Mouse (Mus musculus) embryonic facial prominence, embryonic 15.5 days (tissue): ENCODE results near the gene Mttp. TPM values are rescaled to one million over a fixed set of nuclear protein-coding genes. Genes with fewer than 3 reads are reported as not detected.

ENCODE experiments used
- ATAC-seq: fragments of 200-750 bp; cut with Nextera tagmentation; 2 replicates; pipeline ENCODE4 v1.8.0; 2017; ENCODE audit warnings: low read depth, moderate TSS enrichment; ENCODE audit not compliant: insufficient number of reproducible peaks, low FRiP score, low TSS enrichment
- H3K27ac ChIP-seq: fragments of 300-500 bp; sonication (generic); replicated peaks from 2 replicates; pipeline ENCODE4 v1.5.1; 2015; ENCODE audit warnings: mild to moderate bottlenecking, inconsistent platforms
- H3K27me3 ChIP-seq: fragments of 300-500 bp; sonication (generic); 2 replicates; pipeline ENCODE4 v1.6.1; 2015; ENCODE audit warnings: inconsistent platforms
- H3K36me3 ChIP-seq: fragments of 300-500 bp; sonication (generic); 2 replicates; pipeline ENCODE4 v1.6.1; 2015; ENCODE audit warnings: mild to moderate bottlenecking, inconsistent platforms
- H3K4me1 ChIP-seq: fragments of 300-500 bp; sonication (generic); 2 replicates; pipeline ENCODE4 v1.6.1; 2015; ENCODE audit warnings: inconsistent platforms
- H3K4me2 ChIP-seq: fragments of 300-500 bp; sonication (generic); replicated peaks from 2 replicates; pipeline ENCODE4 v1.6.1; 2015; ENCODE audit warnings: mild to moderate bottlenecking, inconsistent platforms
- H3K4me3 ChIP-seq: fragments of 300-500 bp; sonication (generic); replicated peaks from 2 replicates; pipeline ENCODE4 v1.5.1; 2015; ENCODE audit warnings: mild to moderate bottlenecking, inconsistent platforms
- H3K9ac ChIP-seq: fragments of 300-500 bp; sonication (generic); 2 replicates; pipeline ENCODE4 v1.6.1; 2015; ENCODE audit warnings: inconsistent platforms
- H3K9me3 ChIP-seq: fragments of 300-500 bp; sonication (generic); replicated peaks from 2 replicates; pipeline ENCODE4 v1.6.1; 2016; ENCODE audit warnings: inconsistent platforms
- WGBS: fragments of 180-500 bp; shearing (Covaris S2); methylation state at CpG from one replicate; pipeline ENCODE4 v1.1.7; 2015; 5-methylcytosine and 5-hydroxymethylcytosine counted together
- polyA plus RNA-seq: library from polyadenylated mRNA; unstranded; fragments of >200 nt; fragmentation: Nextera tagmentation; extraction: Ambion mirVana; gene quantifications from 2 replicates; pipeline ENCODE4 v1.2.1, GENCODE M21; 2015

Mttp gene
- 7.9 and 8.7 TPM in 2 replicates for polyA plus RNA-seq

GRCm38 (mm10) chr3:138144642-138145171 lies at the start of gene Mttp:
Gene Mttp (minus strand): TSS chr3:138144968.
- WGBS, result 2% methylated on average over 8 of the region's 8 CpGs
- no peak for ATAC-seq

GRCm38 (mm10) chr3:138193683-138194302 lies 49.0 kb upstream of the Mttp start, which contains the start of gene 4930579F01Rik:
Gene 4930579F01Rik (minus strand): TSS chr3:138193825.
- Histone ChIP-seq H3K4me3 (no peak within 1 kb of the TSS), H3K4me2 (no peak within 1 kb of the TSS), H3K36me3 (no peaks in the 10 kb centered on the region), H3K9ac (no peak within 1 kb of the TSS), H3K27ac (no peak within 1 kb of the TSS), H3K4me1 (peaks cover 12% of the 10 kb centered on the region), H3K9me3 (no peaks in the 10 kb centered on the region), H3K27me3 (no peaks in the 10 kb centered on the region)
- no peak for ATAC-seq
- 81% methylated on average over 15 of the region's 15 CpGs for WGBS

More at GRCm38 (mm10) chr3:138144642-138145171, at the start of gene Mttp:
- Histone ChIP-seq H3K4me1 (0 out of 2 replicates have a peak, but pooled peaks cover 2% of the 10 kb centered on the region), H3K9me3 (no peaks in the 10 kb centered on the region), H3K36me3 (no peaks in the 10 kb centered on the region; the same call in 1 of the 2 replicates), H3K4me2 (peak within 1 kb of the TSS; percentile 63), H3K27me3 (no peaks in the 10 kb centered on the region), H3K9ac (peak within 1 kb of the TSS; percentile 72), H3K4me3 (peak within 1 kb of the TSS; percentile 76), H3K27ac (peak within 1 kb of the TSS; percentile 100)

GRCm38 (mm10) chr3:138192260-138192659 lies 47.5 kb upstream of the Mttp start:
- Histone ChIP-seq H3K4me3 (no peak overlapping the region), H3K4me2 (no peak overlapping the region), H3K9ac (no peak overlapping the region), H3K36me3 (no peaks in the 10 kb centered on the region), H3K9me3 (no peaks in the 10 kb centered on the region), H3K27me3 (no peaks in the 10 kb centered on the region), H3K27ac (no peak overlapping the region), H3K4me1 (peaks cover 3% of the 10 kb centered on the region)
- 78% methylated on average over 7 of the region's 7 CpGs for WGBS
- no peak for ATAC-seq

GRCm38 (mm10) chr3:138185995-138186930 lies 41.5 kb upstream of the Mttp start:
- no peak overlapping the region for H3K9ac ChIP-seq
- H3K27ac ChIP-seq, result no peak overlapping the region
- H3K9me3 ChIP-seq, result no peaks in the 10 kb centered on the region
- no peaks in the 10 kb centered on the region for H3K36me3 ChIP-seq
- H3K4me1 ChIP-seq, result no peaks in the 10 kb centered on the region
- ATAC-seq, result no peak
- H3K4me3 ChIP-seq, result no peak overlapping the region
- no peak overlapping the region for H3K4me2 ChIP-seq
- WGBS, result 84% methylated on average over 26 of the region's 26 CpGs
- no peaks in the 10 kb centered on the region for H3K27me3 ChIP-seq

- 48% methylated on average over 4 of the region's 4 CpGs for WGBS
- no peak overlapping the region for H3K27ac ChIP-seq
- H3K4me1 ChIP-seq, result no peaks in the 10 kb centered on the region
- H3K9ac ChIP-seq, result no peak overlapping the region
- no peaks in the 10 kb centered on the region for H3K36me3 ChIP-seq
- H3K4me2 ChIP-seq, result no peak overlapping the region
- no peaks in the 10 kb centered on the region for H3K27me3 ChIP-seq
- ATAC-seq, result no peak
- no peak overlapping the region for H3K4me3 ChIP-seq
- no peaks in the 10 kb centered on the region for H3K9me3 ChIP-seq
These were observed 40.5 kb upstream of the Mttp start for GRCm38 (mm10) chr3:138185290-138185689.

GRCm38 (mm10) chr3:138183371-138183770 lies 38.6 kb upstream of the Mttp start:
- Histone ChIP-seq H3K9me3 (no peaks in the 10 kb centered on the region), H3K27me3 (no peaks in the 10 kb centered on the region), H3K27ac (no peak overlapping the region), H3K9ac (no peak overlapping the region), H3K4me3 (no peak overlapping the region), H3K4me1 (no peaks in the 10 kb centered on the region), H3K36me3 (no peaks in the 10 kb centered on the region), H3K4me2 (no peak overlapping the region)
- ATAC-seq, result no peak
- WGBS, result 86% methylated on average over 7 of the region's 7 CpGs

GRCm38 (mm10) chr3:138182019-138182418 lies 37.3 kb upstream of the Mttp start:
- no peak for ATAC-seq
- 86% methylated on average over 2 of the region's 2 CpGs for WGBS
- Histone ChIP-seq H3K4me2 (no peak overlapping the region), H3K36me3 (no peaks in the 10 kb centered on the region), H3K27ac (no peak overlapping the region), H3K4me1 (no peaks in the 10 kb centered on the region), H3K9me3 (no peaks in the 10 kb centered on the region), H3K4me3 (no peak overlapping the region), H3K27me3 (no peaks in the 10 kb centered on the region), H3K9ac (no peak overlapping the region)

- ATAC-seq, result no peak
- H3K36me3 ChIP-seq, result no peaks in the 10 kb centered on the region
- no peaks in the 10 kb centered on the region for H3K9me3 ChIP-seq
- H3K4me1 ChIP-seq, result no peaks in the 10 kb centered on the region
- H3K9ac ChIP-seq, result no peak overlapping the region
- H3K27ac ChIP-seq, result no peak overlapping the region
- H3K27me3 ChIP-seq, result no peaks in the 10 kb centered on the region
- H3K4me3 ChIP-seq, result no peak overlapping the region
- H3K4me2 ChIP-seq, result no peak overlapping the region
- WGBS, result 71% methylated on average over 6 of the region's 6 CpGs
These were observed 30.8 kb upstream of the Mttp start for GRCm38 (mm10) chr3:138175551-138175950.

- Histone ChIP-seq H3K27ac (no peak overlapping the region), H3K27me3 (no peaks in the 10 kb centered on the region), H3K9ac (no peak overlapping the region), H3K9me3 (no peaks in the 10 kb centered on the region), H3K4me1 (no peaks in the 10 kb centered on the region), H3K36me3 (no peaks in the 10 kb centered on the region), H3K4me2 (no peak overlapping the region), H3K4me3 (no peak overlapping the region)
- ATAC-seq, result no peak
- 79% methylated on average over 10 of the region's 10 CpGs for WGBS
These were observed 28.5 kb upstream of the Mttp start for GRCm38 (mm10) chr3:138173291-138173690.

GRCm38 (mm10) chr3:138162553-138163183 lies 17.9 kb upstream of the Mttp start:
- Histone ChIP-seq H3K27ac (no peak overlapping the region), H3K9me3 (no peaks in the 10 kb centered on the region), H3K4me3 (no peak overlapping the region), H3K27me3 (no peaks in the 10 kb centered on the region), H3K9ac (no peak overlapping the region), H3K4me1 (no peaks in the 10 kb centered on the region), H3K4me2 (no peak overlapping the region), H3K36me3 (no peaks in the 10 kb centered on the region)
- WGBS, result 57% methylated on average over 4 of the region's 4 CpGs
- ATAC-seq, result no peak

- Histone ChIP-seq H3K4me1 (no peaks in the 10 kb centered on the region), H3K9me3 (no peaks in the 10 kb centered on the region), H3K27ac (no peak overlapping the region), H3K4me2 (no peak overlapping the region), H3K27me3 (no peaks in the 10 kb centered on the region), H3K4me3 (no peak overlapping the region), H3K9ac (no peak overlapping the region), H3K36me3 (no peaks in the 10 kb centered on the region)
- ATAC-seq, result no peak
- WGBS, result 81% methylated on average over 10 of the region's 10 CpGs
These were observed 16.9 kb upstream of the Mttp start for GRCm38 (mm10) chr3:138161623-138162022.
